Mouse (Mus musculus) CH12.LX (cell line): Measurements from ENCODE around the gene Fermt2. TPM values are rescaled to one million over a fixed set of nuclear protein-coding genes. Genes with fewer than 3 reads are reported as not detected.

Experiments used
- DNase-seq: peaks from one replicate; pipeline ENCODE4 v3.0.0-alpha.2; 2013; ENCODE audit errors: extremely low read depth
- H3K27ac ChIP-seq: 2 replicates; pipeline ENCODE4 v1.5.1; 2012; ENCODE audit warnings: low read depth, mild to moderate bottlenecking, control low read depth, moderate library complexity; ENCODE audit not compliant: insufficient read depth
- H3K27me3 ChIP-seq: replicated peaks from 2 replicates; pipeline ENCODE3; 2012; ENCODE audit warnings: inconsistent platforms
- H3K36me3 ChIP-seq, 2 experiments: replicated peaks in 1 of 2; 2 replicates each; pipeline versions ENCODE3 to v1.6.1; 2012; ENCODE audit warnings: inconsistent platforms in 1 of 2, low read length in 1 of 2, mild to moderate bottlenecking in 1 of 2, mixed read lengths in 1 of 2, moderate library complexity in 1 of 2; ENCODE audit not compliant: control insufficient read depth in 1 of 2, insufficient read depth in 1 of 2
- H3K4me1 ChIP-seq, 2 experiments: 2 replicates each; pipeline ENCODE4 v1.6.1; 2012; ENCODE audit warnings: inconsistent platforms in 1 of 2, moderate library complexity in 1 of 2; ENCODE audit not compliant: insufficient read depth in 2 of 2, control insufficient read depth in 1 of 2
- H3K4me2 ChIP-seq: 2 replicates; pipeline ENCODE4 v1.6.1; 2012; ENCODE audit warnings: low read depth, mild to moderate bottlenecking, control low read depth; ENCODE audit not compliant: poor library complexity, insufficient read depth, severe bottlenecking
- H3K4me3 ChIP-seq, 3 experiments: fragments of 150-350 bp in 1 of 3; sonication (generic) in 1 of 3; replicated peaks in 1 of 3; 2 replicates each; pipeline versions ENCODE3 to v1.5.1; 2011 to 2012; ENCODE audit warnings: low read depth in 2 of 3, low read length in 2 of 3, mild to moderate bottlenecking in 2 of 3, moderate library complexity in 2 of 3, control low read depth in 1 of 3, improper control_type of control experiment in 1 of 3, inconsistent platforms in 1 of 3, mixed read lengths in 1 of 3; ENCODE audit not compliant: poor library complexity in 1 of 3
- H3K79me2 ChIP-seq: replicated peaks from 2 replicates; pipeline ENCODE4 v1.6.1; 2012; ENCODE audit warnings: mild to moderate bottlenecking, moderate library complexity; ENCODE audit not compliant: control insufficient read depth, poor library complexity, insufficient read depth, severe bottlenecking; ENCODE audit errors: extremely low read depth
- H3K9ac ChIP-seq: 2 replicates; pipeline ENCODE4 v1.6.1; 2012; ENCODE audit warnings: low read depth, mild to moderate bottlenecking, control low read depth, moderate library complexity; ENCODE audit not compliant: insufficient read depth
- H3K9me3 ChIP-seq: replicated peaks from 2 replicates; pipeline ENCODE3; 2012; ENCODE audit warnings: low read length, inconsistent platforms, mixed read lengths
- CHD2 ChIP-seq: IDR thresholded peaks from 2 replicates; pipeline ENCODE4 v1.6.1; 2011; ENCODE audit warnings: low read length, improper control_type of control experiment
- EP300 ChIP-seq: IDR thresholded peaks from 2 replicates; pipeline ENCODE4 v1.6.1; 2011; ENCODE audit warnings: low read length, improper control_type of control experiment
- GABPA ChIP-seq: IDR thresholded peaks from 2 replicates; pipeline ENCODE4 v1.6.1; 2012; ENCODE audit warnings: low read depth, low read length, improper control_type of control experiment, inconsistent platforms; ENCODE audit not compliant: insufficient replicate concordance
- IRF4 ChIP-seq: IDR thresholded peaks from 2 replicates; pipeline ENCODE4 v1.6.1; 2014; ENCODE audit warnings: low read depth, mild to moderate bottlenecking, inconsistent platforms, low read length, improper control_type of control experiment
- JUN ChIP-seq: IDR thresholded peaks from 2 replicates; pipeline ENCODE4 v1.6.1; 2011; ENCODE audit warnings: low read depth, mild to moderate bottlenecking, low read length, improper control_type of control experiment, moderate library complexity; ENCODE audit not compliant: insufficient read depth
- KAT2A ChIP-seq: IDR thresholded peaks from 2 replicates; pipeline ENCODE4 v1.6.1; 2012; ENCODE audit warnings: low read length, improper control_type of control experiment, inconsistent platforms; ENCODE audit not compliant: insufficient replicate concordance
- MAFK ChIP-seq: IDR thresholded peaks from 2 replicates; pipeline ENCODE4 v1.6.1; 2011; ENCODE audit warnings: low read length, improper control_type of control experiment; ENCODE audit not compliant: insufficient replicate concordance
- MAX ChIP-seq: IDR thresholded peaks from 2 replicates; pipeline ENCODE4 v1.6.1; 2011; ENCODE audit warnings: low read length, improper control_type of control experiment
- NRF1 ChIP-seq: IDR thresholded peaks from 2 replicates; pipeline ENCODE4 v1.6.1; 2014; ENCODE audit warnings: low read depth, mild to moderate bottlenecking, inconsistent platforms, low read length, improper control_type of control experiment, moderate library complexity
- TBP ChIP-seq: conservative IDR thresholded peaks from 2 replicates; pipeline ENCODE4 v1.6.1; 2011; ENCODE audit warnings: low read depth, low read length, improper control_type of control experiment
- TCF12 ChIP-seq: IDR thresholded peaks from 2 replicates; pipeline ENCODE4 v1.6.1; 2014; ENCODE audit warnings: low read depth, mild to moderate bottlenecking, inconsistent platforms, low read length, improper control_type of control experiment
- UBTF ChIP-seq: IDR thresholded peaks from 2 replicates; pipeline ENCODE4 v1.6.1; 2012; ENCODE audit warnings: low read depth, mild to moderate bottlenecking, inconsistent platforms, low read length, improper control_type of control experiment, moderate library complexity
- USF1 ChIP-seq: IDR thresholded peaks from 2 replicates; pipeline ENCODE4 v1.6.1; 2014; ENCODE audit warnings: low read depth, mild to moderate bottlenecking, inconsistent platforms, low read length, improper control_type of control experiment
- USF2 ChIP-seq: conservative IDR thresholded peaks from 2 replicates; pipeline ENCODE4 v1.6.1; 2011; ENCODE audit warnings: low read depth, low read length, improper control_type of control experiment
- ZMIZ1 ChIP-seq: IDR thresholded peaks from 2 replicates; pipeline ENCODE4 v1.6.1; 2012; ENCODE audit warnings: low read depth, mild to moderate bottlenecking, inconsistent platforms, low read length, improper control_type of control experiment
- dilution Hi-C: fragments of 300-500 bp; cut with MboI; formaldehyde crosslinking; loops from 2 replicates; pipeline ENCODE4 v1.14.3; 2020; ENCODE audit warnings: low sequenced_read_pairs; ENCODE audit not compliant: extremely low pct_unique_long_range_greater_than_20kb, extremely low pct_ligation_motif_present
- in situ Hi-C: fragments of 300-500 bp; cut with MboI; formaldehyde crosslinking; loops from 3 replicates; pipeline ENCODE4 v1.14.3; 2019; ENCODE audit warnings: low sequenced_read_pairs, low pct_ligation_motif_present, low pct_unique_long_range_greater_than_20kb, mixed read lengths
- polyA plus RNA-seq: library from polyadenylated mRNA; unstranded; fragments of >175 nt; gene quantifications from 2 replicates; pipeline ENCODE4 v1.2.1, GENCODE M21; 2012; ENCODE audit warnings: low read depth; ENCODE audit not compliant: insufficient read length
- total RNA-seq, 2 experiments: library from RNA; depleted of rRNA; stranded (reverse); fragments of 300-350 nt in 1 of 2; fragments of >200 nt in 1 of 2; gene quantifications; 2 replicates each; pipeline ENCODE4 v1.2.3; 2012 to 2014

The Fermt2 gene
- total and polyA plus RNA-seq, 3 experiments: 0.41 TPM; not detected in 2

DNA sequence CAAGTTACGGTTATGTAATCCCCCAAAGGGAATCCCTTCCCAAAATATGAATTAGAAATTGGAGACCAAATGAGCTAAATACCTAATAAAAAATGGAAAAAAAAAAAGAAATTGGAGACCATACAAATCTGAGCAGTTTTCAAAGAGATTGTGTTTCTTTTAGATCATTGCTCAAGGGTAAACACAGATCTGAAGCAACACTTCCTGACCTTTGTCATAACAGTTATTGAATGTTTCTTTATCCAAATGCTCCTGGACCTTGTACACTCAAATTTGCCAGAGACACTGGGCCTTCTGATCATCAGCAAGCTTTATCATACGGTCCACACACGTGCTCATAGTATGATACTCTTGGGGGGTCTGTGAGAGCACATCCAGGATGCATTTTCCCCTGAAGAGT lies 111.4 kb downstream of the Fermt2 start:
- Histone ChIP-seq H3K27me3 (no peaks in the 10 kb centered on the region), H3K27ac (no peak overlapping the region), H3K4me1 (peaks cover 0 to 3% of the 10 kb centered on the region in 2 experiments; a peak in 1 of 4 replicates), H3K79me2 (no peaks in the 10 kb centered on the region), H3K9me3 (no peaks in the 10 kb centered on the region), H3K4me2 (no peak overlapping the region), H3K36me3 (no peaks in the 10 kb centered on the region), H3K4me3 (no peak overlapping the region), H3K9ac (no peak overlapping the region)
- DNase-seq: no peak
- dilution Hi-C loops (no loop called here), in situ Hi-C loops (loop anchor here (10.0 kb wide), 1 partner anchor 356 kb away; no protein-coding TSS in a partner anchor)
- no peak for TF ChIP-seq UBTF
- no peak for TF ChIP-seq USF2
- TF ChIP-seq MAFK: no peak
- TF ChIP-seq IRF4: no peak
- no peak for TF ChIP-seq MAX
- TF ChIP-seq USF1: no peak
- no peak for TF ChIP-seq CHD2
- TF ChIP-seq TBP: no peak
- TF ChIP-seq KAT2A: no peak
- TF ChIP-seq GABPA: no peak
- no peak for TF ChIP-seq EP300

DNA sequence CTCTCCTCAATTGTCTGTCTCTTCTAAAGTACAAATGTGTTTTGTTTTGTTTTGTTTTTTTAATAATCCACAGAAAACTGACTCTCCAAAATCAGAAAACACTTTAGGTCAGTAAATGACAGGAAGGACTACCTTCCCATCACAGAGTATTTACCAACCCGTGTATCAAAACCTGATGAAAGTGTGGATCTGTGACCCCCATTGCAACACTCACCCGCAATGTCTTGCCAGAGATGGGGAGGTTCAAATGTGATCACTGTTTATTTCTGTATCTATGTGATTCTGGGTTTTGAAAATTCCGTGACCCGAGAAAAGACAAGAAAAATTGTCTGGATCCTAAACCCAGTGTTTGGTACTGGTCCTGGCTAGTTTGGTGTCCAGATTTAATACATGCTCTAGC lies 113.7 kb downstream of the Fermt2 start:
- H3K36me3 ChIP-seq: no peaks in the 10 kb centered on the region
- dilution Hi-C loops (no loop called here), in situ Hi-C loops (loop anchor here (10.0 kb wide), 1 partner anchor 359 kb away; no protein-coding TSS in a partner anchor)
- no peak for DNase-seq
- H3K27ac ChIP-seq: no peak overlapping the region
- H3K79me2 ChIP-seq: no peaks in the 10 kb centered on the region
- no peaks in the 10 kb centered on the region; a peak in 1 of 4 replicates for H3K4me1 ChIP-seq
- no peak overlapping the region for H3K9ac ChIP-seq
- no peak for TF ChIP-seq TCF12
- no peak for TF ChIP-seq JUN
- no peak for TF ChIP-seq NRF1
- TF ChIP-seq ZMIZ1: no peak
- TF ChIP-seq CHD2: no peak
- H3K4me2 ChIP-seq: no peak overlapping the region
- H3K27me3 ChIP-seq: no peaks in the 10 kb centered on the region
- H3K9me3 ChIP-seq: no peaks in the 10 kb centered on the region
- no peak overlapping the region for H3K4me3 ChIP-seq

Other genes with a start within 250 kb of the Fermt2 start
- gene Ero1l, start 211.3 kb downstream of the Fermt2 start, total RNA-seq (2012; rRNA removed): 78.9 and 155 TPM in 2 replicates
- gene Ero1l, start 211.3 kb downstream of the Fermt2 start, total RNA-seq (2014; rRNA removed): 227 and 291 TPM in 2 replicates
- gene Ero1l, start 211.3 kb downstream of the Fermt2 start, polyA plus RNA-seq: 91.4 and 93.5 TPM in 2 replicates
- gene Psmc6, start 200.3 kb downstream of the Fermt2 start, total RNA-seq (2012; rRNA removed): 90.3 and 121 TPM in 2 replicates
- 288 and 342 TPM in 2 replicates for gene Psmc6, start 200.3 kb downstream of the Fermt2 start, total RNA-seq (2014; rRNA removed)
- 193 and 201 TPM in 2 replicates for gene Psmc6, start 200.3 kb downstream of the Fermt2 start, polyA plus RNA-seq
- gene Styx, start 179.0 kb downstream of the Fermt2 start, total RNA-seq (2012; rRNA removed): 15.7 and 18.4 TPM in 2 replicates
- gene Styx, start 179.0 kb downstream of the Fermt2 start, total RNA-seq (2014; rRNA removed): 41.2 and 49.2 TPM in 2 replicates
- gene Styx, start 179.0 kb downstream of the Fermt2 start, polyA plus RNA-seq: 20.4 and 21.8 TPM in 2 replicates
- 28.6 and 32.7 TPM in 2 replicates for gene Gnpnat1, start 125.2 kb downstream of the Fermt2 start, total RNA-seq (2012; rRNA removed)
- gene Gnpnat1, start 125.2 kb downstream of the Fermt2 start, total RNA-seq (2014; rRNA removed): 82.9 and 89.3 TPM in 2 replicates
- 42.8 and 43.3 TPM in 2 replicates for gene Gnpnat1, start 125.2 kb downstream of the Fermt2 start, polyA plus RNA-seq
- gene Ddhd1, start 128.0 kb upstream of the Fermt2 start, total RNA-seq (2012; rRNA removed): 7.4 and 7.8 TPM in 2 replicates
- 12.7 and 13.1 TPM in 2 replicates for gene Ddhd1, start 128.0 kb upstream of the Fermt2 start, total RNA-seq (2014; rRNA removed)
- 16.9 and 18.4 TPM in 2 replicates for gene Ddhd1, start 128.0 kb upstream of the Fermt2 start, polyA plus RNA-seq